Mouse (Mus musculus): Measurements from ENCODE around the gene Vamp4.

DNA sequence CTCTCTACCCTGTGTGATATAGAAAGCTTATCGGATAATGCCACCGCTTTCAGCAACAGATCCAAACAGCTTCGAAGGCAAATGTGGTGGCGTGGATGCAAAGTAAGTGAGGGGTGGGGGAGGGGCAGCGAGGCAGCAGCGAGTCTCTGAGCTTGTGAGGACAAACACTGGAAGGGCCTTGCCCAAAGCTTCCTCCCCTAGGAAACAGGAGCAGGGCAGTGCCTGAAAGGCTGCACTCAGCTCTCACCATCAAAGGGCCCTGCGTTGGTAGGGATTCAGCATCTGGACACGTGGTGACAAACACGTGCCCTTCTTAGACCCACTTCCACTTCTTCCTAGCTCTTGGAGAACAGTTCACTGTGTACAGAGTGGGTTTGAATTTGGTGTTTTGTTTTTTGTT lies 19.1 kb downstream of the Vamp4 start:
- TF ChIP-seq CTCF (IDR thresholded peaks at IDR 0.05; ENCODE audit: insufficient read depth, low read depth, low read length) (no peak), POLR2A (IDR thresholded peaks at IDR 0.05; ENCODE audit: insufficient read depth, low read depth, low read length) (no peak)
